Mouse (Mus musculus): ENCODE measurements at regions not wholly inside any gene's neighbourhood (a gene's known extent, or its start where the extent isn't known, plus 50 kb on each side); places are given as distances from the start of the nearest gene placed in this dataset.

GRCm38 (mm10) chr1:105900158-105900557 is 90.0 kb upstream of the Zcchc2 start:
- ATAC-seq (ENCODE audit: extremely low read depth, insufficient number of reproducible peaks, low FRiP score, poor library complexity, severe bottlenecking) (no peak), DNase-seq (ENCODE audit: low spot score) (no peak)
- H3K4me3 ChIP-seq (ENCODE audit: low read depth, low read length) = no peak overlapping the region
- no peaks in the 10 kb centered on the region for H3K27me3 ChIP-seq (ENCODE audit: insufficient read depth, low read length)
- H3K4me1 ChIP-seq (ENCODE audit: insufficient read depth, low read depth, low read length) = no peaks in the 10 kb centered on the region
- no peaks in the 10 kb centered on the region for H3K36me3 ChIP-seq (replicated peaks)
- H3K9me3 ChIP-seq (replicated peaks) = no peaks in the 10 kb centered on the region
- TF ChIP-seq POLR2AphosphoS5 (IDR thresholded peaks at IDR 0.05; ENCODE audit: insufficient replicate concordance, low read depth, low read length) (no peak), TAL1 (conservative IDR thresholded peaks at IDR 0.05; ENCODE audit: low read depth, low read length) (no peak), GATA2 (IDR thresholded peaks at IDR 0.05; ENCODE audit: borderline replicate concordance, low read depth, low read length) (no peak), GATA1 (IDR thresholded peaks at IDR 0.05; ENCODE audit: borderline replicate concordance, low read length) (no peak), CTCF (IDR thresholded peaks at IDR 0.05; ENCODE audit: low read depth, low read length) (no peak)

GRCm38 (mm10) chr1:105900920-105901319 is 89.3 kb upstream of the Zcchc2 start:
- H3K4me1 ChIP-seq (ENCODE audit: insufficient read depth, low read depth, low read length) = no peaks in the 10 kb centered on the region
- H3K9me3 ChIP-seq (replicated peaks) = no peaks in the 10 kb centered on the region
- ATAC-seq (ENCODE audit: extremely low read depth, insufficient number of reproducible peaks, low FRiP score, poor library complexity, severe bottlenecking) = no peak
- no peak overlapping the region for H3K4me3 ChIP-seq (ENCODE audit: low read depth, low read length)
- DNase-seq (ENCODE audit: low spot score) = no peak
- TF ChIP-seq TAL1 (conservative IDR thresholded peaks at IDR 0.05; ENCODE audit: low read depth, low read length) (no peak), GATA2 (IDR thresholded peaks at IDR 0.05; ENCODE audit: borderline replicate concordance, low read depth, low read length) (no peak), CTCF (IDR thresholded peaks at IDR 0.05; ENCODE audit: low read depth, low read length) (no peak), POLR2AphosphoS5 (IDR thresholded peaks at IDR 0.05; ENCODE audit: insufficient replicate concordance, low read depth, low read length) (no peak), GATA1 (IDR thresholded peaks at IDR 0.05; ENCODE audit: borderline replicate concordance, low read length) (no peak)
- no peaks in the 10 kb centered on the region for H3K36me3 ChIP-seq (replicated peaks)
- no peaks in the 10 kb centered on the region for H3K27me3 ChIP-seq (ENCODE audit: insufficient read depth, low read length)

GRCm38 (mm10) chr1:105903286-105904115 is 86.7 kb upstream of the Zcchc2 start:
- no peak for TF ChIP-seq POLR2AphosphoS5 (IDR thresholded peaks at IDR 0.05; ENCODE audit: insufficient replicate concordance, low read depth, low read length)
- no peak for TF ChIP-seq TAL1 (conservative IDR thresholded peaks at IDR 0.05; ENCODE audit: low read depth, low read length)
- no peak for TF ChIP-seq CTCF (IDR thresholded peaks at IDR 0.05; ENCODE audit: low read depth, low read length)
- no peak for TF ChIP-seq GATA1 (IDR thresholded peaks at IDR 0.05; ENCODE audit: borderline replicate concordance, low read length)
- TF ChIP-seq GATA2 (IDR thresholded peaks at IDR 0.05; ENCODE audit: borderline replicate concordance, low read depth, low read length) = no peak
- ATAC-seq (ENCODE audit: extremely low read depth, insufficient number of reproducible peaks, low FRiP score, poor library complexity, severe bottlenecking) (no peak), DNase-seq (ENCODE audit: low spot score) (no peak)
- H3K27me3 ChIP-seq (ENCODE audit: insufficient read depth, low read length) = no peaks in the 10 kb centered on the region
- H3K36me3 ChIP-seq (replicated peaks) = no peaks in the 10 kb centered on the region
- H3K4me3 ChIP-seq (ENCODE audit: low read depth, low read length) = no peak overlapping the region
- no peaks in the 10 kb centered on the region for H3K9me3 ChIP-seq (replicated peaks)
- H3K4me1 ChIP-seq (ENCODE audit: insufficient read depth, low read depth, low read length) = no peaks in the 10 kb centered on the region

- H3K4me1 ChIP-seq (ENCODE audit: insufficient read depth, low read depth, low read length) = no peaks in the 10 kb centered on the region
- no peak overlapping the region for H3K4me3 ChIP-seq (ENCODE audit: low read depth, low read length)
- no peaks in the 10 kb centered on the region for H3K27me3 ChIP-seq (ENCODE audit: insufficient read depth, low read length)
- ATAC-seq (ENCODE audit: extremely low read depth, insufficient number of reproducible peaks, low FRiP score, poor library complexity, severe bottlenecking) = no peak
- no peaks in the 10 kb centered on the region for H3K9me3 ChIP-seq (replicated peaks)
- no peak for DNase-seq (ENCODE audit: low spot score)
- TF ChIP-seq GATA1 (IDR thresholded peaks at IDR 0.05; ENCODE audit: borderline replicate concordance, low read length) (no peak), GATA2 (IDR thresholded peaks at IDR 0.05; ENCODE audit: borderline replicate concordance, low read depth, low read length) (no peak), CTCF (IDR thresholded peaks at IDR 0.05; ENCODE audit: low read depth, low read length) (0 out of 2 replicates have a peak, but pooled peaks have one; percentile 14), TAL1 (conservative IDR thresholded peaks at IDR 0.05; ENCODE audit: low read depth, low read length) (no peak), POLR2AphosphoS5 (IDR thresholded peaks at IDR 0.05; ENCODE audit: insufficient replicate concordance, low read depth, low read length) (no peak)
- H3K36me3 ChIP-seq (replicated peaks) = no peaks in the 10 kb centered on the region
Observed at GRCm38 (mm10) chr1:105904737-105905136, 85.5 kb upstream of the Zcchc2 start.

GRCm38 (mm10) chr1:105905785-105906426 is 84.3 kb upstream of the Zcchc2 start:
- Histone ChIP-seq H3K27me3 (ENCODE audit: insufficient read depth, low read length) (no peaks in the 10 kb centered on the region), H3K36me3 (replicated peaks) (no peaks in the 10 kb centered on the region), H3K4me3 (ENCODE audit: low read depth, low read length) (no peak overlapping the region), H3K4me1 (ENCODE audit: insufficient read depth, low read depth, low read length) (no peaks in the 10 kb centered on the region), H3K9me3 (replicated peaks) (no peaks in the 10 kb centered on the region)
- no peak for ATAC-seq (ENCODE audit: extremely low read depth, insufficient number of reproducible peaks, low FRiP score, poor library complexity, severe bottlenecking)
- DNase-seq (ENCODE audit: low spot score) = no peak
- TF ChIP-seq CTCF (IDR thresholded peaks at IDR 0.05; ENCODE audit: low read depth, low read length) (no peak), GATA2 (IDR thresholded peaks at IDR 0.05; ENCODE audit: borderline replicate concordance, low read depth, low read length) (no peak), GATA1 (IDR thresholded peaks at IDR 0.05; ENCODE audit: borderline replicate concordance, low read length) (no peak), POLR2AphosphoS5 (IDR thresholded peaks at IDR 0.05; ENCODE audit: insufficient replicate concordance, low read depth, low read length) (no peak), TAL1 (conservative IDR thresholded peaks at IDR 0.05; ENCODE audit: low read depth, low read length) (no peak)

GRCm38 (mm10) chr1:105906427-105906798 is 83.8 kb upstream of the Zcchc2 start:
- no peaks in the 10 kb centered on the region for H3K27me3 ChIP-seq (ENCODE audit: insufficient read depth, low read length)
- no peaks in the 10 kb centered on the region for H3K4me1 ChIP-seq (ENCODE audit: insufficient read depth, low read depth, low read length)
- DNase-seq (ENCODE audit: low spot score) (no peak), ATAC-seq (ENCODE audit: extremely low read depth, insufficient number of reproducible peaks, low FRiP score, poor library complexity, severe bottlenecking) (no peak)
- TF ChIP-seq CTCF (IDR thresholded peaks at IDR 0.05; ENCODE audit: low read depth, low read length) (no peak), POLR2AphosphoS5 (IDR thresholded peaks at IDR 0.05; ENCODE audit: insufficient replicate concordance, low read depth, low read length) (no peak), GATA1 (IDR thresholded peaks at IDR 0.05; ENCODE audit: borderline replicate concordance, low read length) (no peak), TAL1 (conservative IDR thresholded peaks at IDR 0.05; ENCODE audit: low read depth, low read length) (no peak), GATA2 (IDR thresholded peaks at IDR 0.05; ENCODE audit: borderline replicate concordance, low read depth, low read length) (no peak)
- H3K4me3 ChIP-seq (ENCODE audit: low read depth, low read length) = no peak overlapping the region
- H3K9me3 ChIP-seq (replicated peaks) = no peaks in the 10 kb centered on the region
- H3K36me3 ChIP-seq (replicated peaks) = no peaks in the 10 kb centered on the region

All from G1E (cell line).